Mouse (Mus musculus) spleen, postnatal 14 days (tissue): ENCODE results near the gene Fbxl15.

Source experiments
- DNase-seq, 2 experiments: peaks; one replicate each; pipeline ENCODE4 v3.0.0; 2021 to 2022; ENCODE audit warnings: low spot score in 2 of 2

Gene Fbxl15

GRCm38 (mm10) chr19:46308706-46309435 lies 19.1 kb upstream of the Fbxl15 start:
- DNase-seq, result peak; percentile 75 to 85

- peak in 1 of 2 experiments; percentile 7 for DNase-seq
Measured at GRCm38 (mm10) chr19:46309651-46310305, 18.2 kb upstream of the Fbxl15 start.

GRCm38 (mm10) chr19:46310312-46310865 lies 17.6 kb upstream of the Fbxl15 start:
- no peak for DNase-seq

GRCm38 (mm10) chr19:46311341-46311740 lies 16.6 kb upstream of the Fbxl15 start:
- no peak for DNase-seq

- no peak for DNase-seq
Measured at GRCm38 (mm10) chr19:46312566-46312965, 15.4 kb upstream of the Fbxl15 start.

GRCm38 (mm10) chr19:46313116-46313515 lies 14.9 kb upstream of the Fbxl15 start:
- DNase-seq, result no peak

- no peak for DNase-seq
Measured at GRCm38 (mm10) chr19:46313591-46313990, 14.4 kb upstream of the Fbxl15 start.

GRCm38 (mm10) chr19:46314151-46314601 lies 13.8 kb upstream of the Fbxl15 start:
- DNase-seq, result peak; percentile 32 to 34

GRCm38 (mm10) chr19:46314872-46315742 lies 12.9 kb upstream of the Fbxl15 start:
- DNase-seq, result peak; percentile 13 to 15

GRCm38 (mm10) chr19:46315752-46316610 lies 12.0 kb upstream of the Fbxl15 start:
- DNase-seq, result peak in 1 of 2 experiments; percentile 5

GRCm38 (mm10) chr19:46316846-46317545 lies 11.0 kb upstream of the Fbxl15 start:
- DNase-seq, result peak in 1 of 2 experiments; percentile 0

GRCm38 (mm10) chr19:46317546-46317885 lies 10.5 kb upstream of the Fbxl15 start:
- DNase-seq, result peak in 1 of 2 experiments; percentile 1

- DNase-seq, result peak; percentile 1 to 5
Measured at GRCm38 (mm10) chr19:46318031-46318471, 9.9 kb upstream of the Fbxl15 start.

GRCm38 (mm10) chr19:46318586-46319378 lies 9.2 kb upstream of the Fbxl15 start:
- DNase-seq, result peak; percentile 1 to 7

GRCm38 (mm10) chr19:46320076-46320785 lies 7.8 kb upstream of the Fbxl15 start:
- DNase-seq, result peak; percentile 0 to 5

GRCm38 (mm10) chr19:46321101-46321943 lies 6.7 kb upstream of the Fbxl15 start:
- DNase-seq, result peak in 1 of 2 experiments; percentile 8

- DNase-seq, result no peak
Measured at GRCm38 (mm10) chr19:46322144-46322995, 5.6 kb upstream of the Fbxl15 start.
